Mouse (Mus musculus) intestine, embryonic 15.5 days (tissue): ENCODE data around the gene Eml3. TPM values are rescaled to one million over a fixed set of nuclear protein-coding genes. Genes with fewer than 3 reads are reported as not detected.

ENCODE experiments used
- ATAC-seq: fragments of 200-750 bp; cut with Nextera tagmentation; 2 replicates; pipeline ENCODE4 v1.8.0; 2017; ENCODE audit warnings: moderate TSS enrichment, moderate library complexity
- H3K27ac ChIP-seq: fragments of 300-500 bp; sonication (generic); 2 replicates; pipeline ENCODE4 v1.5.1; 2015; ENCODE audit warnings: mild to moderate bottlenecking, inconsistent platforms
- H3K27me3 ChIP-seq: fragments of 300-500 bp; sonication (generic); replicated peaks from 2 replicates; pipeline ENCODE4 v1.6.1; 2015; ENCODE audit warnings: inconsistent platforms
- H3K36me3 ChIP-seq: fragments of 300-500 bp; sonication (generic); 2 replicates; pipeline ENCODE4 v1.6.1; 2015; ENCODE audit warnings: inconsistent platforms
- H3K4me1 ChIP-seq: fragments of 300-500 bp; sonication (generic); replicated peaks from 2 replicates; pipeline ENCODE4 v1.6.1; 2015; ENCODE audit warnings: inconsistent platforms
- H3K4me2 ChIP-seq: fragments of 300-500 bp; sonication (generic); replicated peaks from 2 replicates; pipeline ENCODE4 v1.6.1; 2015; ENCODE audit warnings: mild to moderate bottlenecking, inconsistent platforms
- H3K4me3 ChIP-seq: fragments of 300-500 bp; sonication (generic); replicated peaks from 2 replicates; pipeline ENCODE4 v1.5.1; 2015; ENCODE audit warnings: inconsistent platforms
- H3K9ac ChIP-seq: fragments of 300-500 bp; sonication (generic); 2 replicates; pipeline ENCODE4 v1.6.1; 2015; ENCODE audit warnings: inconsistent platforms
- H3K9me3 ChIP-seq: fragments of 300-500 bp; sonication (generic); 2 replicates; pipeline ENCODE4 v1.6.1; 2016; ENCODE audit warnings: inconsistent platforms
- WGBS: fragments of 180-500 bp; shearing (Covaris S2); methylation state at CpG from one replicate; pipeline ENCODE4 v1.1.7; 2015; 5-methylcytosine and 5-hydroxymethylcytosine counted together
- polyA plus RNA-seq: library from polyadenylated mRNA; unstranded; fragments of >200 nt; fragmentation: Nextera tagmentation; extraction: Ambion mirVana; gene quantifications from 2 replicates; pipeline ENCODE4 v1.2.1, GENCODE M21; 2015

Gene Eml3
- polyA plus RNA-seq, 1 experiment from 2014 or later, result 24.2 TPM

DNA sequence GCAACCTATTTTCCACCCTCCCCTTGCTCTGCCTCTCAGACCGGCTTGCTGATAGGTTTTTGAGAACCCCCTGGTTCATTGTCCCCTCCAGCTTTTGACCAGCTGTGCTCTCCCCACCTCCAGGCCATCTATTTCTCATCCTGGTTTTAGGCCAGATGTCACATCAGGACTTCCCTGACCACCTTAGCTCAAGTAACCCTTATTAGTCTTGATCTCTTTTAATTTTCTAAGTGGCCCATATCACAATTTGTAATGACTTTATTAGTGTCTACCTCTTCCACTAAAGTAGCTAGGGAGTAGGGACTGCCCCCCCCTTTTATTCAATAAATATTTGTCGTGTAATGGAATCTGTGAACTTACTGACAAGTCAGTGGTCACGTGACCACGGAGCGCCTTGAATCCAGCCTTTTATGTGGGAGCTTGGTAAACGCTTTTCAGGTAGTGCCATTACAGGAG, 8.5 kb upstream of the Eml3 start:
- H3K4me2 ChIP-seq, result peak overlapping the region; percentile 75
- 1% methylated on average over 6 of the region's 6 CpGs for WGBS
- H3K9ac ChIP-seq, result peak overlapping the region; percentile 85
- H3K4me3 ChIP-seq, result peak overlapping the region; percentile 87
- peak overlapping the region; percentile 92 for H3K27ac ChIP-seq
- no peaks in the 10 kb centered on the region; the same call in 1 of the 2 replicates for H3K4me1 ChIP-seq
- peak; percentile 7 for ATAC-seq
- no peaks in the 10 kb centered on the region for H3K27me3 ChIP-seq
- H3K36me3 ChIP-seq, result peaks cover 13% of the 10 kb centered on the region
- no peaks in the 10 kb centered on the region for H3K9me3 ChIP-seq

DNA sequence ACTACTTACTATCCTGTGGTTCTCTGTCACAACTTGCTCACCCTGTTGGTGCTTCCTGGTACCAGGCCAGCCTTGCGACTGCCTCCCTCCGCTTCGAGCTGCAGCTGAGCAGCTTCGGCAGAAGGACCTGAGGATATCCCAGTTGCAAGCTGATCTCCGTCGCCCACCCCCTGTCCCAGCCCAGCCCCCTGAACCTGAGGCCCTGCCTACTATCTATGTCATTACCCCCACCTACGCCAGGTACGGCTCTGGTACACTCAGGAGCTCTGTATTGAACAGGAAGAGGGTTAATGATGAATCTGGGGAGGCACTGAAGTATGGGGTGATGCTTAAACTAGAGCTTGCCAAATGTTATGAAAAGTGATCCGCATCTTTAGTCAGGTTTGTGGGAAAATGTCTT, 7.6 kb upstream of the Eml3 start:
- WGBS, result 75% methylated on average over 9 of the region's 9 CpGs
- 0 out of 2 replicates have a peak overlapping the region, but pooled peaks have one; percentile 87 for H3K4me3 ChIP-seq
- no peaks in the 10 kb centered on the region for H3K9me3 ChIP-seq
- 0 out of 2 replicates have a peak, but pooled peaks cover 7% of the 10 kb centered on the region for H3K36me3 ChIP-seq
- ATAC-seq, result no peak
- no peaks in the 10 kb centered on the region for H3K27me3 ChIP-seq
- H3K9ac ChIP-seq, result 0 out of 2 replicates have a peak overlapping the region, but pooled peaks have one; percentile 34
- H3K27ac ChIP-seq, result no peak overlapping the region
- H3K4me1 ChIP-seq, result no peaks in the 10 kb centered on the region; the same call in 1 of the 2 replicates
- H3K4me2 ChIP-seq, result peak overlapping the region; percentile 75

DNA sequence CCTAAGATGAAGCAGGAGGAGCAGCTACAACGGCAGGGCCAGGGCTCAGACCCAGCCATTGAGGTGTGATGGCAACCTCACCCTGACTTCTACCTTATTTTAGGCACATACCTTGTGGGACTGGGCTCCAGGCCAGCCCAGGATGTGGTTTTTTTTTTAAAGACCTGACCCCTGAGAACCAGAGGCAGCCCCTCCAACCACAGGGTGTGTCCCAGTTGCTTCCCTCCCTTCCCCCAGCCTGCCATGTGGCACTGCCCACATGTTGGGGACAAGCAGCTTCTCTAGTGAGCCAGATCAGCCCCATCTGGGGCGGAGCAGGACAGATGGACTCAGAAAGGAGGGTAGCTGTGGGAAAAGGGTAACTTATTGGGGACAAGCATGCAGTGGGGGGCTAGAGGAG, 2.6 kb upstream of the Eml3 start:
- H3K9ac ChIP-seq, result no peak overlapping the region
- H3K4me3 ChIP-seq, result no peak overlapping the region
- no peak overlapping the region for H3K4me2 ChIP-seq
- no peak for ATAC-seq
- H3K4me1 ChIP-seq, result peaks cover 20% of the 10 kb centered on the region
- no peaks in the 10 kb centered on the region for H3K27me3 ChIP-seq
- WGBS, result 83% methylated on average over 2 of the region's 2 CpGs
- no peak overlapping the region for H3K27ac ChIP-seq
- H3K9me3 ChIP-seq, result no peaks in the 10 kb centered on the region
- 0 out of 2 replicates have a peak, but pooled peaks cover 4% of the 10 kb centered on the region for H3K36me3 ChIP-seq

DNA sequence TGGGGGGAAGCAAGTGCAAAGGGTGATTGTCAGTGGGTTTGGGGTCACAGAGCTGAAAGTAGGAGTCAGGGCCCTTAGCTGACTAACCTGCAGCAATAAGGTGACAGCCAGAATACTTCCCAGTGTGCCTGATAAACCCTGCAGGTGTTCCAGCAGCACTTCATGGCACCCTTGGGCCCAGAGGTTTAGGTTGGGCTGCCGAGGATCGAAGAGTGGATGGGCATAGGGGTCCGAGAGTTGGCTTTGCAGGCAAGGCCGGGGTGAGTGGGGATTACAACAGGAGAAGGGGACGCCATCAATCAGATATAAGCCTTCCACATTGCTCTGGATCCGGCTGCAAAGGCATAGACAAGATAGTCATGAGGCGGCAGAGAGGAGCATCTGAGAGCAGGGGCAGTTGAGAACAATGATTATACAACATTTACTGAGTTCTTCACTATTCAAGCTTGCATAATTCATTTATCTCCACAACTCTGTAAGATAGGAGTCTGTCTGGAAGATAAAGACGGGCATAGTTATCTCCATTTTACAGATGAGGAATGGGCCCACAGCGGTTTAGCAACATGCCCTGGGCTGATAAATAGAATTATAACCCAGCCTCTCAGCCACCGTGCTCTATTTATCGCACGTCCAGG, 1.3 kb upstream of the Eml3 start:
- no peaks in the 10 kb centered on the region for H3K27me3 ChIP-seq
- H3K36me3 ChIP-seq, result 0 out of 2 replicates have a peak, but pooled peaks cover 4% of the 10 kb centered on the region
- no peak overlapping the region for H3K27ac ChIP-seq
- H3K9ac ChIP-seq, result no peak overlapping the region
- no peak overlapping the region for H3K4me2 ChIP-seq
- ATAC-seq, result no peak
- 82% methylated on average over 12 of the region's 12 CpGs for WGBS
- H3K4me3 ChIP-seq, result no peak overlapping the region
- H3K9me3 ChIP-seq, result no peaks in the 10 kb centered on the region
- peaks cover 20% of the 10 kb centered on the region for H3K4me1 ChIP-seq

DNA sequence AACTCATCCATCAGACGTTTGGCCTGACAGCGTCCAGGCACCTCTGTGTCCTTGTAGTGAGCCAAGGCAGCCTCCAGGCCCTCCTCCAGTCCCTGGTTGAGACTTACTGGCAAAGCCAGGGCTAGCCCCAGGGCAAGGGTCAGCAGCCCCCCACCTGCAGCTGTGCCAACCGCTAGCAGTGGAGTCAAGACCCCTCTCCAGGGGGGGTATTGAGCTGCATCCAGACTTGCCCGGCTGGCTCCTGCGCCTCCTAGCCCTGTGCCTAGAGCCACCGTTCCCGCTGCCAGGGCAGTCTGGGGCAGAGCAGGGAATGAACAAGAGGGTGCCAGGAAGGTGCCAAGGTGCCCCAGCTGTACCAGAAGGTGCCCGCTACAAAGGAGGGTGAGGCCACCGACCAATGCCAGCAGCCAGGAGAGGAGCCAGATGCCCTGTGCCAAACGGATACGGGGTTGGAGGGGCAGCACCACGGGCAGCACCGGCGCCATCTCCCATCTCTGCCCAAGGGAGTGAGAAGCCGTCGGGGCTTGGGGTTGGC, 596 bp upstream of the Eml3 start:
- H3K4me2 ChIP-seq, result peak overlapping the region; percentile 83
- H3K27me3 ChIP-seq, result no peaks in the 10 kb centered on the region
- H3K9me3 ChIP-seq, result no peaks in the 10 kb centered on the region
- H3K36me3 ChIP-seq, result peaks cover 6% of the 10 kb centered on the region; the same call in 1 of the 2 replicates
- WGBS, result 24% methylated on average over 16 of the region's 16 CpGs
- H3K9ac ChIP-seq, result peak overlapping the region; percentile 88
- H3K4me1 ChIP-seq, result peaks cover 20% of the 10 kb centered on the region
- peak overlapping the region; percentile 91 for H3K27ac ChIP-seq
- H3K4me3 ChIP-seq, result peak overlapping the region; percentile 88
- peak; percentile 30 for ATAC-seq

DNA sequence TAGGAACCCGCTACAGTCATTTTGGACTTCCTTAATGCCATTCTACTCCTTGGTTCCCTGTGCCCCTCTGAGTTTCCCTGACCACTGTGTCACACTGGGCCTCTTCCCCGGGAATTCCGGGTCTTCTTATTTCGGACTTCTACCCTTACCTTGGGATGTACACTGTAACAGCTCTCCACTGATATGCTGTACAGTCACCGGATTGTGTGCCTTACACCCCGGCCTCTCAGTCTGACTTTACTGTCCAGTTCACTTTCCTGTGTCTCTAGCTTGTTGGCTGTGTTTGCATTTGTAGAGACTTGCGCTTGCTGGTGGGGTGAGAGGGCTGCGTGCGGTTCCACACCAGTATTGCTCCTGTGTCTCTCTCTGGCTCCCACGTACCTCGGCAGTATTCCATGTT, 765 bp downstream of the Eml3 start:
- peaks cover 10% of the 10 kb centered on the region; the same call in 1 of the 2 replicates for H3K36me3 ChIP-seq
- H3K9ac ChIP-seq, result peak overlapping the region; percentile 88
- no peaks in the 10 kb centered on the region for H3K27me3 ChIP-seq
- H3K4me1 ChIP-seq, result peaks cover 20% of the 10 kb centered on the region
- peak overlapping the region; percentile 91 for H3K27ac ChIP-seq
- peak overlapping the region; percentile 88 for H3K4me3 ChIP-seq
- peak overlapping the region; percentile 83 for H3K4me2 ChIP-seq
- no peaks in the 10 kb centered on the region for H3K9me3 ChIP-seq
- peak; percentile 11; the same call in 1 of the 2 replicates for ATAC-seq
- 2% methylated on average over 11 of the region's 11 CpGs for WGBS

DNA sequence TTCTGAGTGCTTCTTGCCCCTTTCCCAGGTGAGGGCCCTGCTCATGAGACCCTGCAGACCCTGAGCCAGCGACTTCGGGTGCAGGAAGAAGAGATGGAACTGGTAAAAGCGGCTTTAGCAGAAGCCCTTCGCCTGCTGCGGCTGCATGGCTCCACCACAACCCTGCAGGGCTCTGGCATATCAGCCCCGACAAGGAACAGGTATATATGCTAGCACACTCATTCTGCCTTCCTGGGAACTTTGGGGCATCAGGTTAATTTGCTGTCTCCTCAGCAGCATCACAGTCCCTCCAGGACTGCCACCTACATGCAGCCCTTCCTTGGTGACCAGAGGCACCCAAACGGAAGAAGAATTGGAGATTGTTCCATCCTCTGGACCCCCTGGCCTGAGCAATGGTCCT, 1.4 kb downstream of the Eml3 start:
- WGBS, result 81% methylated on average over 7 of the region's 7 CpGs
- Histone ChIP-seq H3K4me3 (peak overlapping the region; percentile 88), H3K4me1 (peaks cover 20% of the 10 kb centered on the region), H3K9ac (peak overlapping the region; percentile 88; the same call in 1 of the 2 replicates), H3K27me3 (no peaks in the 10 kb centered on the region), H3K36me3 (peaks cover 6% of the 10 kb centered on the region; the same call in 1 of the 2 replicates), H3K4me2 (peak overlapping the region; percentile 83), H3K9me3 (no peaks in the 10 kb centered on the region), H3K27ac (no peak overlapping the region)
- ATAC-seq, result no peak

DNA sequence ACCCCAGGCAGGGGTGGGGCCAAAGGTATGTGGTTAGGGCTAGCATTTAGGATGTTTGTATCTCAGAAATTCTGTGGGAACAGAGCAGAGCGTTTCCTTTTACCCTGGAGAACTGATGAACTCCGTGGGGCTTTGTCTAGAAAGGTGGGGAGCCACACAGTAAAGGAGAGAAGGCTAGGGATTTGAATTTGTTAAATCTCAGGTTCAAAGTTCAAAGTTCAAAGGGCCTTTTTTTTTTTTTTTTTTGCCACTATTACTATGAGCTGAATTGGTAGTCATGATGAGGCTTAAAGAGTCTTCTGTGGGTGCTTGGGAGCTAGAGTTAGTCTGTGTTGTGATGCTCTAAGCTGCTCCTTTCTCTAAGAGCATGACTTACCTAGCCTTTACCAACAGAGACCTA, 7.4 kb downstream of the Eml3 start:
- no peaks in the 10 kb centered on the region for H3K9me3 ChIP-seq
- peaks cover 8% of the 10 kb centered on the region; the same call in 1 of the 2 replicates for H3K36me3 ChIP-seq
- no peak overlapping the region for H3K4me3 ChIP-seq
- H3K27ac ChIP-seq, result no peak overlapping the region
- no peaks in the 10 kb centered on the region for H3K27me3 ChIP-seq
- no peak overlapping the region for H3K9ac ChIP-seq
- ATAC-seq, result no peak
- WGBS, result 74% methylated on average over 2 of the region's 2 CpGs
- H3K4me1 ChIP-seq, result peaks cover 11% of the 10 kb centered on the region
- no peak overlapping the region for H3K4me2 ChIP-seq

DNA sequence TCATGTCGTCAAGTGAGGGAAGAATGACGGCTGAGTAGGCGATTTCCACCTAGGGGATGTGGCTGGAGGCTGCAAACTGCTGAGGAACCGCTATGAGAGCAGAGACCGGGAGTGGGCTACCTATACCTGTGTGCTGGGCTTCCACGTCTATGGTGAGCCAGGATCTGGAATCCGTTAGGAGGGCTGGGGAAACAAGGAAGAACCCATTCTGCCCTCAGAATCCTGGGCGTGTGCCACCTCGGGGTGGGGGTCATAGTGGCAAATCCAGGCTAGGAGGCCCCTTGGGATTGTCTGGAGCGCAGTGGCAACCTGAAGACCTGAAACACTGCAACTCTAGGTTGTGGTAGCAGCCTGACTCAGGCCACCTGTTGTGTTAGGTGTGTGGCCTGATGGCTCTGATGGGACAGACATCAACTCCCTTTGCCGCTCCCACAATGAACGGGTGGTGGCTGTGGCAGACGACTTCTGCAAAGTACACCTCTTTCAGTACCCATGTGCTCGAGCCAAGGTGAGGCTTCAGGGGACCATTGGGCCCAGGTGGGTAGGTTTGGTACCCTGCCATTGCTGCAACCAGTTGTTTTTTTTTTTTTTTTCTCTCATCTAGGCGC, 11.3 kb downstream of the Eml3 start:
- H3K27me3 ChIP-seq, result no peaks in the 10 kb centered on the region
- peak overlapping the region; percentile 69; the same call in 1 of the 2 replicates for H3K4me2 ChIP-seq
- H3K36me3 ChIP-seq, result peaks cover 6% of the 10 kb centered on the region
- WGBS, result 80% methylated on average over 15 of the region's 15 CpGs
- H3K4me1 ChIP-seq, result peaks cover 29% of the 10 kb centered on the region
- 0 out of 2 replicates have a peak overlapping the region, but pooled peaks have one; percentile 81 for H3K27ac ChIP-seq
- no peak overlapping the region for H3K4me3 ChIP-seq
- H3K9ac ChIP-seq, result 0 out of 2 replicates have a peak overlapping the region, but pooled peaks have one; percentile 21
- no peak for ATAC-seq
- H3K9me3 ChIP-seq, result no peaks in the 10 kb centered on the region

DNA sequence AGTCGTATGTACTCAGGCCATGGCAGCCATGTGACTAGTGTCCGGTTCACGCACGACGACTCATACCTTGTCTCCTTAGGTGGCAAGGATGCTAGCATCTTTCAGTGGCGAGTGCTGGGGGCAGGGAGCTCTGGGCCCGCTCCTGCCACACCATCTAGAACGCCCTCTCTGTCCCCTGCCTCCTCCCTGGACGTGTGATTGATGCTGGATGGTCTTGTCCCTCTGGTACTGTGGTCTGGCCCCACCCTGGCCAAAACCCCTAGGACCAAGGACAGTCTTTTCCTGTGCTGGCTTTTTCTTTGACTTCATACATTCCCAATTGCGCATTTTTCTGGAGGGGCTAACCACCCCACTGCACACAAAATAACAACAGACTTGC, 11.8 kb downstream of the Eml3 start:
- WGBS, result 33% methylated on average over 10 of the region's 10 CpGs
- Histone ChIP-seq H3K27ac (peak overlapping the region; percentile 81), H3K36me3 (peaks cover 11% of the 10 kb centered on the region), H3K9ac (peak overlapping the region; percentile 58), H3K4me2 (peak overlapping the region; percentile 69), H3K27me3 (no peaks in the 10 kb centered on the region), H3K9me3 (no peaks in the 10 kb centered on the region), H3K4me1 (peaks cover 29% of the 10 kb centered on the region), H3K4me3 (peak overlapping the region; percentile 96)
- peak; percentile 21; the same call in 1 of the 2 replicates for ATAC-seq

DNA sequence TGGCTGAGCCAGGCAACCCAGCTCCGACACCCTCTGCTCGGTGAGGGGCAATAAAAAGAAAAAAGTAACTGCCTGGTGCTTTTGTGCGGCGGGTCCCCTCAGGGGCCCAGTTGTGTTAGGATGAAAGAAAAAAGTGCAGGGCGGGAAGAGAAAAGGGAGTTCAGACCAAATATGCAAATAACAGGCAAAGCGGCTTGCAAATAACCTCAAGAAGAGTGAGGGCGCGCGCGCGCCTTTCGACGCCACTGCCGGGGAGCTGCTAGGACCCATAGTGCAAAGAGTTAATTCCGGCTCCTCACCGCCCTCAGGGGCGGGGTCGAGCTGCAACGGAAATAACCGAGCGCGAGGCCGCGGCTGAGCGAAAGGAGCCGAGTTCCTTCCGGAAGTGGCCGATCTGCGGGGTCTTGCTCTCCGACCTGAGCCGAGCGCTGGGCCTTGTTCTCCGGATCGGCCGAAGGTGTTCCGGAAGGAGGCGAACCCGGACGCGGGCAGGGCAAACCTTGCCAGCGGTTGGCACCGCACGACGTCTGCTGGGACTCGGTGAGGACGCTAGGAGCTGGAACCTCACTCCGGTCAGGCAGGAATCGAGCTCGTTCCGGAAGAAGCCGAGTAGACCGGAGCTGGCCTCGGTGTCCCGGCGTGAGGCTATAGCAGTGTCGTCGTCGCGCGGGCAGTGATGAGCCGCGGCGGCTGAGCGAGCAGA, 12.3 kb downstream of the Eml3 start, which contains the start of gene Mta2:
Gene Mta2 (plus strand): TSS at position 361 of the 703 bp plus-strand sequence.
- ATAC-seq, result peak; percentile 95
- peak within 1 kb of the TSS; percentile 99 for H3K9ac ChIP-seq
- no peaks in the 10 kb centered on the region for H3K9me3 ChIP-seq
- H3K4me3 ChIP-seq, result peak within 1 kb of the TSS; percentile 96
- H3K4me2 ChIP-seq, result peak within 1 kb of the TSS; percentile 69
- H3K4me1 ChIP-seq, result peaks cover 29% of the 10 kb centered on the region
- peak within 1 kb of the TSS; percentile 99 for H3K27ac ChIP-seq
- under 1% methylated on average over 64 of the region's 64 CpGs for WGBS
- peaks cover 15% of the 10 kb centered on the region for H3K36me3 ChIP-seq
- H3K27me3 ChIP-seq, result no peaks in the 10 kb centered on the region
